Mouse (Mus musculus) retina, embryonic 14.5 days (tissue): ENCODE results near the gene Mctp2.

Source experiments
- DNase-seq: peaks from one replicate; pipeline ENCODE4 v3.0.0-alpha.2; 2015; ENCODE audit warnings: low spot score

Mctp2 gene

DNA sequence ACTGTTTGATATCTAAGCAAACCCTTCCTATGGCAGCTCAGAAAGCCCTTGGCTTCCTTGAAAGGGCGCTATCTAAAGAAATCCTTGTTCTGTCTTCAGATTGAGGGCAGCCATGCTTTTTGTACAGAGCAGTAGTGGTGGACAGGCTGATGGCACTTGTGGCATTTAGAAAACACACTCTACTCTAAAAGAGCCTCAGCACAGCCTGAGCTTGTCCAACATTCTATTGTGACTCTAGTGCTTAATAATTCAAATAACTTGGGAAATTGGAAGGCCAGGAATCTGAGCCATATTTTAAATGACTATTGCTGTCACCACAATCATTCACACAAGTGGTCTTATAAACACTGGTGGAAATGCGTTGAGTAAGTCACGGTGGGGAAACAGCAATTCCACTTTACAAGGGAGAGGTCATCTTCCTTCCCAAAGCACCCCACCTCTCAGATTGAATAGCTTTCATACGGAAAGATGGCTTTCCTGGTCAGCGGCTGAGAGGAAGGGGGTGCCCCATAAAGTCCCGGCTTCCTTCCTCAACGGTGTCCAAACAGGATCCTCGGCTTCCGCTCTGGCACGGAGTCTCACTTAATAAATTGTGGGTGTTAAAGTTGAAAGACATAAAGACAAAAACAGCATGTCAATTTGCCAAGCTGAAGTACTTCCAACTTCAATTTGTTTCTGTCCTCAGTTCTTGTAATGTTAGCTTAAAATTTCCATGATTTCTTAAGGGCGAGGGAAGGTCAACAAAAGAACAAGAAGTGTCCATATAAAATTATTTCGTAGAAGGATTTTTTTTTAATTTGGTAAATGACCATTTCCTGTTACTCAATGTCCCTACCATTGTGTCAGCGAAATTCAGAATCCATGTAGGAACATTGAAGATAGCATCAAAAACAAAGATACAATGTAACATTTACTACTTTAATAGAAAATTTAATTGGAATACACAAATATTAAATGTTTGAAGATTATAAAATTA is 140.4 kb downstream of the Mctp2 start:
- DNase-seq: no peak

DNA sequence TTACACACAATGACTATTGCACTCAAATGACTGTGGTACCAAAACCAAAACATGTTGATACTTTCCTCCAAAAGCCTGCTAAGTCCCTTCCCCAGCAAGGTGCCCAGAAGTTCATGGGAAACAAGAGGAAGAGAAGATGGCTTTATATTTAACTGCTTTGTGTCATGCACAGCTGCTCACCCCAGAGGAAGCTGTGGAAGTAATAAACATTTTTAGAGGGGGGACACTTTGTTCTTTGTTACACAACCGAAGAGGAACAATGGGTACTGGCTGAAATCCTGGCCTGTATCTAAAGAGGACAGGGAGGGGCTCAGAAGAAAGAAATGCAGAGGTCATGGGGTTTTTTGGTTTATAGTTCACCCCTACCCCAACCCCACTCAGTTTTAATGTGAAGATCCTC is 144.2 kb downstream of the Mctp2 start:
- no peak for DNase-seq

DNA sequence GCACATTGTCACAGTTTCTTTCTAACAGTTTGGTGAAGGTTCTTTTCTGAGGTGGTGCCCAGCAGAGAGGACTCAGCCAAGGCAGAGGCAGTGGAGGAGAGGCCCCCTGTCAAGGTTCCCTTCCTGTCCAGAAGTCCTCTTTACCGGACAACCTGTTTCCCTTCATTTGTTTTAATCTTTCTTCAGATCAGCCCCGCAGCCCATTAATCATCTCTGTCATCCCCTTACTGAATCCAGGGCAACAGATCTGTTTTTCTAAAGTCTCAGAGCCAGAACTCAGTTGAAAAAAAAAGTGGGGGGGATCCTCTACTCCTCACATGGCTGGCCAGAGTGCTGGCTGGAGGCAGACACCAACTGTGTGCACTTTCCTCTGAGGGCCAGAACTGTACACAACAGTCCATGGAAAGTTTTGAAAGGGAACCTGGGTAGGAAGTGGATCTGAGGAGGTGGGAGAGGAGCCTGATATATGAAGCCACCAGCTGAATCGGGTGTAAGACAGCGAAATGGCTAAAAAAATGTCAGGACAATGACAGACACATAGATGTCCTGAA is 146.8 kb downstream of the Mctp2 start:
- no peak for DNase-seq

DNA sequence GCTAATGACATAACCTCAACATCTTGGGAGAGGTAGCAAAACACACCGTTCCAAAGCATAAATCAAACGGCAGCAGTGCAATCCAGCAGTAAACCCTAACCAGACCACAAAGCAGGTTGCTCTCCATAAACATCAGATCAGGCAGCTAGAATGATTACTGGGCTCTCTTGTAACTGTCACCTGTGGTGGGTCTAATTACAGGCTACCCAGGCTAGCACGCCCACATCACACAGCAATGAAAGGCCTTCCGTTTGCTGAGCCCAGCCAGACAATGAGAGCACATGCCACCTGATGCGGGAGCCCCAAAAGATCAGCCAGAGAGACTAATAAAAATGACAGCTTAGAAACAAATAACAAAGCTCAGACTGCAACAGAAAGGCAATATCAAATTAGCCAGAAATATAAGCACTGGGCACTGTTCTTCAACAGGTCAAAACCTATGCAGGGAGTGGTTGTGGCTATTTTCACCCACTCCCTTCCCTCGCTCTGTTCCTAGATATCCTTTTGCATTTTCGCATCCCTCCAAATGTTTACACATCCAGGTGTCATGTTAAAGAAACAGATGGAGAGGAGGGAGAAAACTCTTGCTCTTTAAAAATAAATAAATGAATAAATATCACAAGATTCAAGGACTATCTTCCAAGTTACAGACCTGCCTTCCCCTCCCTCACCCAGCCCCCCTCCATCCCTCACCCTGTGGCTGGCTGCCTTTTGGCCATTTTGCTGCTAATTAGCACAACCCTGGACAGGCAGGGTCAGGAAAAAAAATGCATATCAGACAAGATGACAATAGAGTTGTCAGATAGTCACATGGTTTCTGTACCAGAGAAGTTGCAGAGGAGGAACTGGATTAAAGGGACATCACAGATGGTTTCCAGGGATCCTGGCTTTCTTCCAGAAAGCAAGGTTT is 155.4 kb downstream of the Mctp2 start:
- DNase-seq: peak; percentile 5

DNA sequence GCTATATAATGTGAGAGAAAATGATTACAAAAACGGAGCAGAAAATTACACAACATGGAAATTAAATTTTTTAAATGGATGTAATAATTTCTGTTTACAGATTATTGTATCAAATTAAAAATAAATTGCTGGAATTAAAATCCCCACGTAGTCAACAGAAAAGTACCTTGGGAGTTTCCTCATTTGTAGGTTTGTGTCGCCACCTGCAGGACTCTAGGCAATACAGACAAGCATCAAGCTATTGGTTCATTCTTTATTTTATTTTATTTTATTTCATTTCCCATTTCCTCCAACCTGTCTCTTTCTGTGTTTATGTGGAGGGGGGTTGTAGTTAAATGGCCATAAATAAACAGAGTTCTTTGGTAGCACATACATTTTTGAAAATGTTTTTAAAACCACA is 157.3 kb downstream of the Mctp2 start:
- peak; percentile 75 for DNase-seq

DNA sequence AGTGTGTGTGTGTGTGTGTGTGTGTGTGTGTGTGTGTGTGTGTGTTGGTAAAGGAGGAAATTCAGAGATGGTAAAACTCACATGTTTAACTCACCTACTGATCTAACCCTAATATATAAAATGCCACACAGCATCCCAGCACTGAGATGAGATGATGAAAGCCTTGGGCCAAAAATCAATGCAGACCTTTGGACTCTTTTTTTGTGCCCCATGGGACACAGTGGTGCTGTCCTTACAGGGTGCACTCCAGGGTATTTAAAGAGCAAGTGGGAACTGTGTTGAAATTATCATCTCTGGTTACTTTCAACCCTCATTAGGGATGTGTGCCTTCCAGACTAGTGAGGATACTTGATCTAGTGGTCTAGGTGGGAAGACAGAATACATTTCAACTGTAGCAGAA is 159.6 kb downstream of the Mctp2 start:
- no peak for DNase-seq

DNA sequence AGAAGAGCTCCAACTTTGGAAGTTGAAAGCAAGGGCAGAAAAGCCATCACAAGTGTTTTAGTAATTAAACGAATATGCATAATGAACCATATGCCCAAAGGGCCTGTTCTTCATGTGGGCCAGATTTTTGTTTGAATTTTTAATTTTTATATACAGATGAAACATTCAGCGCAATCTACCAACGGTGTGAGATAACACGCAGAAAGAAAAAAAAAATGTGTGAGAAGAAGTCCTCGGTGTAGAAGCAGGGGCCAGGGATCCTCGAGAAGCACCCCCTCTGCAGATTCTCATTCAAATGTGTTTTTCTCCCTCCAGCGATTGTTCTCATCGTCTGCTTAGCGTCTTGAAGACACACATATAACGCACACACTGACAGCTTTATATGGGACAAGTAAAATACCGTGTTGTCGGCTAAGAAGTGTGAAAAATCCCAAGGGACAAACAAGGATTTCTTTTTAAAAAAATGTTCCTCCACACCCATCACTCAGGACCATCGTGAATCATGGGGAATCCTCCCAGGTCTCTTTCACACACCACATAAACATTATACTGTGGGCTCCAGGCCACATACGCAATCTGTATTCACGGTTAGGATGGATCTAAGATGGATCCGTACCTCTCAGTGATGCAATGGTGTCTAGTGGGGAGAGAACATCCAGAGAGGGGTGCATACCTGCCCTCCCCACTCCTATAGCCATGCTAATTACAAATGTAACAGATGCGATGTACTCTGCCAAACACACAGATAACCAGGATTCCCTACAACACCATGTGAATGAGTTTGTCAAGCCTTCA is 160.5 kb downstream of the Mctp2 start:
- no peak for DNase-seq

DNA sequence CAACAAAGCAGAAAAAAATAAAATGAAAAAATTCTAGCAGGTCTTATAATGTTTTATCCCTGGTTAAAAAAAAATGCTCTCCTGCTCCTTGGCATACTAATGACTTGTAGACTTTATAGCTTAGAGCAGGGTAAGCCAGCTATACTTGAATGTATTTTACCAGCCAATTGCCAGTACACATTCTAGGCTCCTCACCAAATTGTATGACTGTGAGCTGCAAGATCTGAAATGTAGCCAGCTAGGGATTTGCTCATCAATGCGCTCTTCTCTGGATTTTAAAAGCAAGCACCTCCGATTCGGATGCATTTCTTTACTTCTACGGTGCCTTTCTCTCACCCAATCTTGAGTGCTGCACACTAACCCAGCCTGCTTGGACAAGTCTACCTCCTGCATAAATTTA is 167.7 kb downstream of the Mctp2 start:
- no peak for DNase-seq

DNA sequence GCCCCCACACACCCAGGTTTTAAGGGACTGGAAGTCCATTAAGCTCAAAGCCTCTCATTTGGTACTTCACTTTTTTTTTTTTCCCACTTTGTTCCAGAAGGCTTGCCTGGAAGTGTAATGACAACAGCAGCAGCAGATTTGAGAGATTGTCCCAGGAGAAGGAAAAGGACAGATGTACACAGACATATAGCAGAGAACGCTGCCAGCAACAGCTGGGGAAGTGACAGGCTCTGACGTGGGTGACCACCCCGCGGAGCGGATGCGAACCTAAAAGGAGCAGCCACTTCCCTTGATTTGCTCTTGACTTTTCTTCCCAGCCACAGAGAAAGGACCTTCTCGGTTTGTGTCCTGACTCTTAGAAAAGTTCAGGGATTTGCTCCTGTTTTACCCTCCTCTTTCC is 185.4 kb downstream of the Mctp2 start:
- no peak for DNase-seq

DNA sequence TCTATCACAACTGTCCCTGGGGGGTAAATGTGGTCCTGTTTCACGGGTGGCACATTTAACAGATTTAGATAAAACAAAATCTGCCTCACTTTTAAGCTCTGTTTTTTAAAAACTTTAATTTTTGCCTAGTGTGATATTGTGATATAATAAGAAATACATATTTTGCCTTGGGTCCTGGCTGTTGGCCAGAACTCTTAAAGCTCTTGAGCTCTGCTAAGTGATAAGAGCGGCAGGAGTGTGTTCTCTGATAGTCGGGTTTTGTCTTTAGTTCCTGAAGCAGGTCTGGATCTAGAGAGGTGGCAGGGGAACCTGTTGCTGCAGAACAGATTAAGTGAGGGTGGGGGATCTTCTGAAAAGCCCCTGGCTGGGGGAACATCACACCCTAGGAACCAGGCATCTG is 186.7 kb downstream of the Mctp2 start:
- DNase-seq: no peak

DNA sequence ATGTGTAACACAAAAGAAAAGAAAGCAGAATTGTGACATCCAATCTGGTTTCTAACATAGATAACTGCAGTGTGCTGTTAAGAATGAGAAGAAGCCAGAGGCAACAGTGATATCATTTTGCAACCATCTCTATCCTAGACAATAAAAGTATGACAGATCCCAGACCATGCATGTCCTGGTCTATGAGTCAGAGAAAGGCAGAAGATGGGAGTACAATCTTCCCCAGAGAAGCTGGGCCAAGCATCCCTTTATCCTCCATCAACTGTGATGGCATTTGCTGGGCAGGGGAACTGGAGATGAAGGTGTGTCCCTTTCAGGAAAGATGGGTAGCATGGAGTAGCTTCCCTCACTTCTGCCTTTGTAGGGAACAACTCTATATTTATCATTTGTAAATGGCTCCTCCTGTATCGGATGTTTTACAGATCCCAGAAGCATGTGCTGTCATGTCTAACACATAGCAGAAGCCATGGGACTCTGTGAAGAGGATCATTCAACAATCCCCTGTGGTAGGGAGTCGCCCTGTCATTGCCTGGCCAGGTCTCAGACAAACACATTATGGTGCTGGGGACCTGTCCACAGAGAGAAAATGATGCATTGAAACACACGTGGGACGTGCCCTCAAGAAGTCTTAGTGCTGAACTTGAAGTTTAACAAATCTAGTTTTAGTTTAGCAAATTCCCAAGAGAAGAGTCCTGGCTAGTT is 188.9 kb downstream of the Mctp2 start:
- DNase-seq: no peak

DNA sequence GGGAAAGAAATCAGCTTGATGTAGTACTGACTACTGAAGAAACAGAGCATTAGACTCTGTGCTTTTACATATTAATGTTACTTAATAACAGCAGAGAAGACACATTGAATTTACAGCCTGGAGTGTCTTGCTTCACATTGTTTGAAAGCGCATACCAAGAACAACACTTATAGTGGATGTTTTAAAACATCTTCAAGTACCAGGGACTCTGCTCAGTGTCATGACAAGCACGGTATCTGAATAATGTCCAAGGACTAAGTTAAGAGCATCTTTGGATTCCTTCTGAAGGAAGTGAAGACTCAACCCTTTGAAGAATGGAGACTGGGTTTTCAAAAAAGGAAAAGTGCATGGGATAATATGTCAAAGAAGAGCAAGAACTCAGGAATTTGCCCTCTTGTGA is 191.3 kb downstream of the Mctp2 start:
- no peak for DNase-seq

DNA sequence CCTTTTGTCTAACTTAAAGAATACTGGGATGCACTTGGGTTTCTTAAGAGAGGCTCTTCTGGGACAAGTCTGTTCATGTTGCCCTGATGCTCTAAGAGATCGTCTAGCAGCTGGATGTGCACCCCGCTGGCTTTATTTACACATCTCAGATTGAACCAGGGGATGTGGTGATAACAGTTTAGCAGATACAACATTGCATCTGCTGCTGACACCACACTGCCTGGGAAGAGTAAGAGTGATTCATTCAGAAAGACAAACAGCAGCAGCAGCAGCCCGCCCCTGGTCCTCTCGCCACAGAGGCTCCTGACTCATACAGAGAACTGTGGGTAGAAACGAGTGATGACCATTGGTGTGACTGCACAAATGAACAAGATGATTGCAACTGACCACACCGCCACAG is 195.8 kb downstream of the Mctp2 start:
- DNase-seq: no peak

DNA sequence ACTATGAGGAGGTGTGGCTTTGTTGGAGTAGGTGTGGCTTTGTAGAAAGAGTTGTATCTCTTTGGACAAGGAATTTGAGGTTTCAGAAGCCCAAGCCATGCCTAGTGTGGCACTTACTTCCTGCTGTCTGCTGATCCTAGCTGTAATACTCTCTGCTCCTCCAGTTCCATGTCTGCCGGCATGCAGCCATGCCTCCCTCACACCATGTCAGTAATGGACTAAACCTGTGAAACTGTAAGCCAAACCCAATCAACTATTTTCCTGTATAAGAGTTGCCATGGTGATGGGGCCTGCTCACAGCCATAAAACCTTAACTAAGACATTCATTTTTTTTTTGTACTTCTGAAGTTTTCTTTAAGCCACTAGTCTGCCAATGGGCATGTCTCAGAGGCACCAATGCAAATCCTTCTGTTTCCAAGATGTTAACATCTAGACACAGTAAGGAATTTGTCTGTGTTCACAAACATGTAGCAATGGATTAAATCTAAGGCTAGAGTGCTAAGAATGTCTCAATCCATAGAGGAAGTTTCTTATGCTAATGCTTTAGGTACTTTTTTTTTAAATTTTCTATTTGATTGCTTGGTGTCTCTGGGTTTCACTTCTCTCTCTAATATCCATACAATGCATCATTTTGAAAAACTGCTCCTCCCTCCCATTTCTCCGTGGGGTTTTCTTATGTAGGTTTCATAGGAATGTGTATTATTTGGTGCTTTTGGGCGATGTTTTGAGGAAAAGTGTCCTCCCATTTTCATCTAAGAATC is 197.6 kb downstream of the Mctp2 start:
- DNase-seq: no peak

DNA sequence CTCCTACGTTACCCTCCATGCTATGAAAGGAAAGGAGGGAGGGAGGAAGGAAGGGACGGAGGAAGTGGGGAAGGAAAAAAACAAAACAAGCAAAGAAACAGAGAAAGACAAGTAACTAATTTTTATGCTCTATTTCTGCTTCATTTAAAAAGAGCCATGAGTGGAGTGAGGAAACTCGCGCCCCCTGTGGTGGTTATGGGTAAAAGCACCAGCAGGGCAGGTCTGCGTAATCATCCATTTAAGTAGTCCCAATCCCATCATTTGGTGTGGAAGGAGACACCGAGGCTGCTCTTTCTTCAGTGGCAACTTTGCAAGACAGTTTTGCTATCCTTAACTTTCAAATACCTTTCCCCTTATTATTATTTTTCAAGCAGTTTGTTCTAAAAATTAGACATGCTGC is 202.2 kb downstream of the Mctp2 start:
- DNase-seq: peak; percentile 25

DNA sequence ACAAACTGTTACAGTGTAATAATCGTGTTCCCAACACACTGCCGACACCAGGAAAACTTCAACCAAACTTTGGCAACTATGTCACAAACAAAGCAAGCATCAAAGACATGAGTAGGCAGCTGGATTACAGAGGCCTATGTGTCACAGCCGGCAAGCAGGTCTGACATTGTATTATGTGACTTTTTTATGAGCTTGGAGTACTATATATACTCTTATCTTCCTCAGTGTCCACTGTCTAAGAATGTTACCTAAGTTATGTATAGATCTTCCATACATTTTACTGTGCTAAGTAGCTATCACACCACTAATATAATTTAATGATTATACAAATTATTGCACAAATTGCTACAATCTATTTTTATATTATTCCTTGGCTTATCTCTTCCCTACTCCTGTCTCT is 202.8 kb downstream of the Mctp2 start:
- DNase-seq: no peak

DNA sequence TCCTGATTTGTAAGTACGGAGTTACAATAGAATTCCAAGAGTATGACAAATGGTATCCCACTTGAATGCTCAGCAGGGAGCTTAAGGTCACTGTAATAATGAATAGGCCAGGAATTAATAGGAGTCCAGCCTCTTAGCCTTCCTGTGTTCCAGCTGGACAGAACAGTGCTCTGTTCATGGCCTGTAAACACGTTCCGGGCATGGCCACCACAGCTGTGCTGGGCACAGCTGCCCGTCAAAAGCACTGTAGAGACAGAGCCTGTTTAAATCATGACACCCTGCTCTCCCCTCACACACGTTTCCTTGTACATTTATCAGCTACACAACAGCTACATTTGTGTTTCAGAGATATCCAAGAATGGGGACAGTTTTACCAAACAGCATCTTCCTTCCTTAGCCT is 205.7 kb downstream of the Mctp2 start:
- DNase-seq: no peak

DNA sequence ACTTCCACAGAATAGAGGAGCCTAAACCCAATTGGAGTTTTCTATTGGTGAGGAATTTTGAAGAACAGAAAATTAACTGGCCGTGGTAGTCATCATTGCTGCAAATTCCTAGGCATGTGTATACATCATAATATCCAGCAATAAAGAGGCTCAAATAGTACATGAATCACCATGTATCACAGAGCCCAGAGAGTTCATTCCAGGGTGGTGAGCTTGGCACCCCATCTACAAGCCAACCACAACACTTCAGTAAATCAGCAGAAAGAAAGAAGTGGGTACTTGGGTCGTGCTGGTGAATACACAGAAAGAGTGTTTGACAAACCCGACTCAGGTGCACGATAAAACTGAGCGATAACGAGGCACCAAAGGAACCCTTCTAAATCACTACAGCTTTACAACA is 207.8 kb downstream of the Mctp2 start:
- DNase-seq: no peak

DNA sequence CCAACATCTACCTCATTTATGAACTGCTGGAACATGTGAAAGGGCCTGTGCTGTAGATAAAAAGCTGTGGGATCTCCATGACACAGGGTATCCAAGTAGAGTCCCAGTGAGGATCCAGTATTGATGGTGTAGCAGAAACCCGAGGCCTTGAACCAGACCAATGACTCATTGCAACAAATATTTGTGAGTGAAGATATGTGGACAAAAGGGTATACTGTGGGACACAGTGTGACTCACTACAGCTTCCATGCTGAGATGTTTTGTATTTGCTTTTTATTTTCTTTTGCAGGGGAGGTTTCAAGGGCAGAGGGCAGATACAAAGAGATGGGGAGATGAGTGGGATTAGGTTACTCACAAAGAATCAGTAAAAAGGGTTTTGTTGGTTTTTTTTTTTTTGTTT is 209.4 kb downstream of the Mctp2 start:
- DNase-seq: no peak

DNA sequence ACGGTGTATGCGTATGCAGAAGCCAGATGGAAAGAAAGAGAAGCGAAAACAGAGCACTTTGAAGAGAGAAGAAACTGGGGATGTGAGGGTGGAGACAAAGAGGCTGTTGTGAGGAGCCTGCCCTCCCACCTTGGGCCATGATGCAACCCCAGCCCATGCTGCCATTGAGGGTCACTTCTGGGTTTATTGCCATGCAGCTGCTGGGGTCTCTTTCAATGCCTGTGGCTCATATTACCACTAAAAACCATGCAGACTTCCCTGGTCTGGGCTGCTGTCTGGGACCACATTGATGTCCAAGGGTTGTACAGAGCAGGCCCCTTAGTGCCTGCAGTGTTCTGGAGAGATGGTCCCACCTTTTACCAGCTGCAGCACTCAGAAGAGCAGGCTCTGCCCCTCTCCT is 210.0 kb downstream of the Mctp2 start:
- DNase-seq: no peak
